Mouse (Mus musculus) layer of hippocampus, adult 2 months (tissue): Measurements from ENCODE around the gene Cdc5l. TPM values are rescaled to one million over a fixed set of nuclear protein-coding genes. Genes with fewer than 3 reads are reported as not detected.

ENCODE experiments used
- DNase-seq, 2 experiments: peaks; one replicate each; pipeline ENCODE4 v3.0.0; 2022; ENCODE audit warnings: low spot score in 2 of 2
- H3K27ac ChIP-seq: fragments of 200-600 bp; 2 replicates; pipeline ENCODE4 v1.8.1; 2022
- H3K4me3 ChIP-seq: fragments of 200-600 bp; 2 replicates; pipeline ENCODE4 v1.8.1; 2022; ENCODE audit warnings: mild to moderate bottlenecking
- CTCF ChIP-seq: fragments of 200-600 bp; conservative IDR thresholded peaks from 2 replicates; pipeline ENCODE4 v1.8.1; 2022; ENCODE audit warnings: antibody characterized with exemption, mild to moderate bottlenecking, moderate library complexity
- long read RNA-seq, 2 experiments: library from polyadenylated mRNA; stranded (forward); transcript quantifications; one replicate each; pipeline ENCODE4 v2.0.0; 2021; ENCODE audit warnings: borderline mapping rate in 2 of 2
- total RNA-seq, 2 experiments: library from RNA; stranded (reverse); gene quantifications; 2 replicates each; pipeline ENCODE4 v1.2.3; 2021

Cdc5l gene
- total RNA-seq, result 10 to 100 TPM; 55.7 to 57.5 TPM
- long read RNA-seq, experiment 1, transcript Cdc5l-201 (16 exons, 3,027 nt), result major isoform, 25 of 31 reads
- long read RNA-seq, experiment 1, partial matches to known transcripts, result 5 of 31 reads
- long read RNA-seq, experiment 1, other reads (novel, unspliced or antisense), result 1 of 31 reads
- long read RNA-seq, experiment 2, transcript Cdc5l-201 (16 exons, 3,027 nt), result major isoform, 38 of 46 reads
- long read RNA-seq, experiment 2, partial matches to known transcripts, result 7 of 46 reads
- long read RNA-seq, experiment 2, other reads (novel, unspliced or antisense), result 1 of 46 reads

- DNase-seq, result peak; percentile 96 to 97
- TF ChIP-seq CTCF, result peak; percentile 52
- H3K27ac ChIP-seq, result peak within 1 kb of the TSS; percentile 95
- H3K4me3 ChIP-seq, result peak within 1 kb of the TSS; percentile 84
Observed at GRCm38 (mm10) chr17:45433419-45434261, at the start of gene Cdc5l. Cdc5l (minus strand) TSS chr17:45433737.

GRCm38 (mm10) chr17:45480429-45480828 is 46.9 kb upstream of the Cdc5l start:
- TF ChIP-seq CTCF, result peak; percentile 68
- Histone ChIP-seq H3K27ac (no peak overlapping the region), H3K4me3 (no peak overlapping the region)
- DNase-seq, result no peak

- peak; percentile 85 to 96 for DNase-seq
- H3K4me3 ChIP-seq, result no peak overlapping the region
- H3K27ac ChIP-seq, result peak overlapping the region; percentile 23; the same call in 1 of the 2 replicates
- TF ChIP-seq CTCF, result peak; percentile 98
Observed at GRCm38 (mm10) chr17:45478234-45478825, 44.8 kb upstream of the Cdc5l start.

- no peak; the same call in 1 of the 2 replicates for TF ChIP-seq CTCF
- Histone ChIP-seq H3K4me3 (peak within 1 kb of the TSS; percentile 60), H3K27ac (peak within 1 kb of the TSS; percentile 92)
- peak; percentile 84 to 85 for DNase-seq
Observed at GRCm38 (mm10) chr17:45474669-45475465, 41.3 kb upstream of the Cdc5l start, which contains the start of gene Spats1. Spats1 (minus strand) TSS chr17:45475415.

- DNase-seq, result no peak
- Histone ChIP-seq H3K4me3 (peak overlapping the region; percentile 60), H3K27ac (peak overlapping the region; percentile 92)
- TF ChIP-seq CTCF, result no peak
Observed at GRCm38 (mm10) chr17:45474146-45474545, 40.6 kb upstream of the Cdc5l start.

GRCm38 (mm10) chr17:45473667-45474066 is 40.1 kb upstream of the Cdc5l start:
- DNase-seq, result no peak
- TF ChIP-seq CTCF, result no peak; the same call in 1 of the 2 replicates
- peak overlapping the region; percentile 92 for H3K27ac ChIP-seq
- no peak overlapping the region; the same call in 1 of the 2 replicates for H3K4me3 ChIP-seq

- H3K4me3 ChIP-seq, result no peak overlapping the region
- DNase-seq, result peak in 1 of 2 experiments; percentile 43
- no peak for TF ChIP-seq CTCF
- 0 out of 2 replicates have a peak overlapping the region, but pooled peaks have one; percentile 51 for H3K27ac ChIP-seq
Observed at GRCm38 (mm10) chr17:45470726-45471125, 37.2 kb upstream of the Cdc5l start.

- no peak overlapping the region for H3K27ac ChIP-seq
- no peak for DNase-seq
- TF ChIP-seq CTCF, result peak; percentile 45
- H3K4me3 ChIP-seq, result no peak overlapping the region
Observed at GRCm38 (mm10) chr17:45468302-45468701, 34.8 kb upstream of the Cdc5l start.

- peak; percentile 38 for TF ChIP-seq CTCF
- Histone ChIP-seq H3K27ac (no peak overlapping the region), H3K4me3 (no peak overlapping the region)
- DNase-seq, result no peak
Observed at GRCm38 (mm10) chr17:45466701-45467100, 33.2 kb upstream of the Cdc5l start.

- no peak for TF ChIP-seq CTCF
- Histone ChIP-seq H3K27ac (no peak overlapping the region), H3K4me3 (no peak overlapping the region)
Observed at GRCm38 (mm10) chr17:45464255-45464654, 30.7 kb upstream of the Cdc5l start.

GRCm38 (mm10) chr17:45462506-45462905 is 29.0 kb upstream of the Cdc5l start:
- no peak for DNase-seq
- H3K4me3 ChIP-seq, result no peak overlapping the region
- H3K27ac ChIP-seq, result no peak overlapping the region
- TF ChIP-seq CTCF, result peak; percentile 25

More at GRCm38 (mm10) chr17:45464255-45464654, 30.7 kb upstream of the Cdc5l start:
- no peak for DNase-seq

GRCm38 (mm10) chr17:45459062-45459461 is 25.5 kb upstream of the Cdc5l start:
- no peak overlapping the region for H3K27ac ChIP-seq
- no peak for DNase-seq
- no peak for TF ChIP-seq CTCF
- no peak overlapping the region for H3K4me3 ChIP-seq
